Mouse (Mus musculus): ENCODE measurements around the gene Llgl2.

Gene Llgl2

GRCm38 (mm10) chr11:115809311-115809781, 14.5 kb upstream of the Llgl2 start:
- peak; percentile 74 to 83 for DNase-seq

GRCm38 (mm10) chr11:115810377-115810776, 13.5 kb upstream of the Llgl2 start:
- peak; percentile 86 to 90 for DNase-seq

GRCm38 (mm10) chr11:115811381-115812093, 12.3 kb upstream of the Llgl2 start:
- no peak for DNase-seq

- peak; percentile 75 to 80 for DNase-seq
Observed at GRCm38 (mm10) chr11:115812095-115812494, 11.8 kb upstream of the Llgl2 start.

GRCm38 (mm10) chr11:115812533-115813420, 11.1 kb upstream of the Llgl2 start:
- DNase-seq = peak; percentile 41 to 60

GRCm38 (mm10) chr11:115813507-115814296, 10.1 kb upstream of the Llgl2 start, which contains the start of gene Caskin2:
Gene Caskin2, minus strand, starts transcription at chr11:115813639.
- peak; percentile 97 to 99 for DNase-seq

GRCm38 (mm10) chr11:115814605-115815450, 9.0 kb upstream of the Llgl2 start, which contains the start of gene Tsen54:
Gene Tsen54, plus strand, starts transcription at chr11:115814724.
- peak; percentile 89 to 96 for DNase-seq

GRCm38 (mm10) chr11:115817331-115817730, 6.5 kb upstream of the Llgl2 start:
- no peak for DNase-seq

GRCm38 (mm10) chr11:115819915-115820623, 3.8 kb upstream of the Llgl2 start:
- DNase-seq = peak in 1 of 2 experiments; percentile 55

GRCm38 (mm10) chr11:115821001-115821400, 2.8 kb upstream of the Llgl2 start:
- no peak for DNase-seq

GRCm38 (mm10) chr11:115824813-115825212, 964 bp downstream of the Llgl2 start:
- DNase-seq = no peak

- DNase-seq = no peak
Observed at GRCm38 (mm10) chr11:115826487-115826886, 2.6 kb downstream of the Llgl2 start.

- DNase-seq = no peak
Observed at GRCm38 (mm10) chr11:115827624-115828023, 3.8 kb downstream of the Llgl2 start.

- no peak for DNase-seq
Observed at GRCm38 (mm10) chr11:115829036-115829435, 5.2 kb downstream of the Llgl2 start.

GRCm38 (mm10) chr11:115830550-115831325, 6.9 kb downstream of the Llgl2 start:
- DNase-seq = peak; percentile 71 to 81

- DNase-seq = no peak
Observed at GRCm38 (mm10) chr11:115831518-115831917, 7.7 kb downstream of the Llgl2 start.

GRCm38 (mm10) chr11:115832064-115832463, 8.2 kb downstream of the Llgl2 start:
- DNase-seq = no peak

- DNase-seq = peak; percentile 96
Observed at GRCm38 (mm10) chr11:115832523-115832922, 8.7 kb downstream of the Llgl2 start.

- DNase-seq = peak; percentile 61
Observed at GRCm38 (mm10) chr11:115833021-115833513, 9.2 kb downstream of the Llgl2 start.

GRCm38 (mm10) chr11:115834033-115834432, 10.2 kb downstream of the Llgl2 start:
- DNase-seq = peak; percentile 52 to 58

Data from kidney, postnatal 36 days (tissue).